Mouse (Mus musculus) olfactory bulb, adult 2 months (tissue): Measurements from ENCODE around the gene Rpusd3.

ENCODE experiments used
- CTCF ChIP-seq: fragments of 200-500 bp; IDR thresholded peaks from 2 replicates; pipeline ENCODE4 v1.5.1; 2012; ENCODE audit warnings: low read depth, mild to moderate bottlenecking, low read length, moderate library complexity; ENCODE audit not compliant: insufficient read depth
- POLR2A ChIP-seq: fragments of 200-500 bp; IDR thresholded peaks from 2 replicates; pipeline ENCODE4 v1.6.1; 2012; ENCODE audit warnings: mild to moderate bottlenecking, low read depth, low read length, moderate library complexity; ENCODE audit not compliant: insufficient read depth

- TF ChIP-seq CTCF, result no peak
- no peak for TF ChIP-seq POLR2A
Observed at GRCm38 (mm10) chr6:113440686-113441085, 21.5 kb upstream of the Rpusd3 start.
